Mouse (Mus musculus): ENCODE measurements around the gene Car1.

GRCm38 (mm10) chr3:14819844-14820504 is 11.8 kb upstream of the Car1 start:
- TF ChIP-seq POLR2A (IDR thresholded peaks at IDR 0.05; ENCODE audit: borderline replicate concordance, extremely low read depth, low read depth, low read length) = no peak
- TF ChIP-seq CTCF (IDR thresholded peaks at IDR 0.05; ENCODE audit: insufficient read depth, low read length) = no peak

Measured in lung, adult 2 months (tissue).